Mouse (Mus musculus) heart, embryonic 10.5 days (tissue): ENCODE data around the gene Ambp. TPM values are rescaled to one million over a fixed set of nuclear protein-coding genes. Genes with fewer than 3 reads are reported as not detected.

Experiments
- DNase-seq: peaks from one replicate; pipeline ENCODE4 v3.0.0-alpha.2; 2017; ENCODE audit warnings: low spot score
- H3K27ac ChIP-seq: fragments of 300-500 bp; sonication (generic); 2 replicates; pipeline ENCODE4 v1.5.1; 2016; ENCODE audit warnings: mild to moderate bottlenecking
- H3K27me3 ChIP-seq: fragments of 300-500 bp; sonication (generic); 2 replicates; pipeline ENCODE4 v1.6.1; 2016; ENCODE audit warnings: mild to moderate bottlenecking; ENCODE audit not compliant: poor library complexity, insufficient read depth, severe bottlenecking
- H3K36me3 ChIP-seq: fragments of 300-500 bp; sonication (generic); 2 replicates; pipeline ENCODE4 v1.6.1; 2016; ENCODE audit warnings: mild to moderate bottlenecking, moderate library complexity
- H3K4me1 ChIP-seq: fragments of 300-500 bp; sonication (generic); 2 replicates; pipeline ENCODE4 v1.6.1; 2016; ENCODE audit warnings: mild to moderate bottlenecking
- H3K4me3 ChIP-seq: fragments of 300-500 bp; sonication (generic); 2 replicates; pipeline ENCODE4 v1.5.1; 2016; ENCODE audit warnings: mild to moderate bottlenecking, moderate library complexity
- H3K9me3 ChIP-seq: fragments of 300-500 bp; sonication (generic); 2 replicates; pipeline ENCODE4 v1.6.1; 2016; ENCODE audit warnings: mild to moderate bottlenecking, moderate library complexity
- WGBS: fragments of 180-500 bp; shearing (Covaris S2); methylation state at CpG from one replicate; pipeline ENCODE4 v1.1.7; 2016; 5-methylcytosine and 5-hydroxymethylcytosine counted together
- polyA plus RNA-seq: library from polyadenylated mRNA; unstranded; fragments of >200 nt; fragmentation: Nextera tagmentation; extraction: Ambion mirVana; gene quantifications from 2 replicates; pipeline ENCODE4 v1.2.1, GENCODE M21; 2016

Ambp gene
- 5.8 and 158 TPM in 2 replicates for polyA plus RNA-seq

DNA sequence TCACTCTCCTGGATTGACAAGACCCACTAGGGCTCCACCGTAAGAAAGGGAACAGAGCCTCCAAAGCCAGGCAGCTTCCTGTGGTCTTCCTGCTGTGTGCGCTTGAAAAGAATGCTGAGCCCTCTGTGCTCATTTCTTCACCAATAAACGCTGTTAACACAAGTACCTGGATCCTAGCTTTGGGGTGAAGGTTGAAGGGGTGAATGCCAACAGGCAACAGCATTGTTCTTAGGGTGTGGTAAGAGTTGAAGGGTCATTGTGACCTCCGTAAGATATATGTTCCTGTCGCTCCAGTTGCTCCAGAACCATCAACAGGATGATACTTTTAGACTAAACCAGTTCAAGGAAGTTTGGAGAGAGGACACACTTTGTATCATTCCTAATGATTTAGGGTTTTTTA is at the start of gene Ambp:
Gene Ambp, minus strand, starts transcription at position 101 of the 400 bp plus-strand sequence.
- H3K36me3 ChIP-seq, result no peaks in the 10 kb centered on the region
- no peak within 1 kb of the TSS for H3K27ac ChIP-seq
- H3K4me3 ChIP-seq, result no peak within 1 kb of the TSS
- peaks cover 16% of the 10 kb centered on the region for H3K27me3 ChIP-seq
- no peak for DNase-seq
- no peaks in the 10 kb centered on the region for H3K9me3 ChIP-seq
- 62% methylated on average over 5 of the region's 5 CpGs for whole genome bisulfite sequencing
- peaks cover 5% of the 10 kb centered on the region; the same call in 1 of the 2 replicates for H3K4me1 ChIP-seq

GRCm38 (mm10) chr4:63203874-63204273 is 49.3 kb upstream of the Ambp start:
- 85% methylated on average over 7 of the region's 7 CpGs for WGBS
- no peak for DNase-seq
- Histone ChIP-seq H3K27ac (no peak overlapping the region), H3K9me3 (no peaks in the 10 kb centered on the region), H3K27me3 (no peaks in the 10 kb centered on the region), H3K4me1 (peaks cover 28% of the 10 kb centered on the region), H3K36me3 (no peaks in the 10 kb centered on the region), H3K4me3 (no peak overlapping the region)

GRCm38 (mm10) chr4:63199366-63199765 is 44.8 kb upstream of the Ambp start:
- Histone ChIP-seq H3K27ac (no peak overlapping the region), H3K4me1 (no peaks in the 10 kb centered on the region), H3K27me3 (no peaks in the 10 kb centered on the region), H3K4me3 (no peak overlapping the region), H3K9me3 (no peaks in the 10 kb centered on the region), H3K36me3 (no peaks in the 10 kb centered on the region)
- no peak for DNase-seq
- 81% methylated on average over 5 of the region's 5 CpGs for WGBS

GRCm38 (mm10) chr4:63194366-63194765 is 39.8 kb upstream of the Ambp start:
- H3K4me1 ChIP-seq, result peaks cover 11% of the 10 kb centered on the region

DNA sequence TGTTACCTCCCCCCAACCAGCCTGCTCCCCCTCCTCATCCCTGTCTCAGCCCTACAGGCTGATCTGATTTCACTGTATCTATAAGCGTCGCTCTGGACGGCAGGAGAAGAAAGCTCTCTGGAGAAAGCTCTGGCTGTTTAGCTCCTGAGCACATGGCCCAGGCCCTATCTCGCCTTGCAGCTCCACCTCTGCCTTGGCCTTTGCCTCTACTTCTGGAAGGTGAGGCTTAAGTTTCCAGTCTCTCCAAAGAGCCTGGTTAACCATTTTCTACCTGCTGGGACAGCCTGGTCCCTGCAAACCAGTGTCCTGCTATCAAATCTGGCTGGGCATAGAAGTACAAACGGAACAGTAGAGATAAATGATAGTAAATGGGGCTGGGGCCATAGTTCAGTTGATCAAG is 37.0 kb upstream of the Ambp start:
- peak overlapping the region; percentile 16; the same call in 1 of the 2 replicates for H3K27ac ChIP-seq
- no peaks in the 10 kb centered on the region for H3K36me3 ChIP-seq
- no peaks in the 10 kb centered on the region for H3K9me3 ChIP-seq
- peaks cover 13% of the 10 kb centered on the region; the same call in 1 of the 2 replicates for H3K27me3 ChIP-seq
- WGBS, result 46% methylated on average over 5 of the region's 5 CpGs
- no peak for DNase-seq
- peaks cover 21% of the 10 kb centered on the region for H3K4me1 ChIP-seq
- no peak overlapping the region for H3K4me3 ChIP-seq

More at GRCm38 (mm10) chr4:63194366-63194765, 39.8 kb upstream of the Ambp start:
- Histone ChIP-seq H3K9me3 (no peaks in the 10 kb centered on the region), H3K27ac (no peak overlapping the region), H3K4me3 (no peak overlapping the region), H3K27me3 (no peaks in the 10 kb centered on the region; the same call in 1 of the 2 replicates), H3K36me3 (no peaks in the 10 kb centered on the region)
- DNase-seq, result no peak
- WGBS, result 78% methylated on average over 2 of the region's 2 CpGs

GRCm38 (mm10) chr4:63186281-63186870 is 31.8 kb upstream of the Ambp start:
- Histone ChIP-seq H3K4me3 (no peak overlapping the region), H3K27me3 (peaks cover 32% of the 10 kb centered on the region), H3K36me3 (no peaks in the 10 kb centered on the region), H3K9me3 (no peaks in the 10 kb centered on the region), H3K4me1 (peaks cover 29% of the 10 kb centered on the region), H3K27ac (peak overlapping the region; percentile 36)
- peak; percentile 80 for DNase-seq
- 54% methylated on average over 21 of the region's 21 CpGs for WGBS

DNA sequence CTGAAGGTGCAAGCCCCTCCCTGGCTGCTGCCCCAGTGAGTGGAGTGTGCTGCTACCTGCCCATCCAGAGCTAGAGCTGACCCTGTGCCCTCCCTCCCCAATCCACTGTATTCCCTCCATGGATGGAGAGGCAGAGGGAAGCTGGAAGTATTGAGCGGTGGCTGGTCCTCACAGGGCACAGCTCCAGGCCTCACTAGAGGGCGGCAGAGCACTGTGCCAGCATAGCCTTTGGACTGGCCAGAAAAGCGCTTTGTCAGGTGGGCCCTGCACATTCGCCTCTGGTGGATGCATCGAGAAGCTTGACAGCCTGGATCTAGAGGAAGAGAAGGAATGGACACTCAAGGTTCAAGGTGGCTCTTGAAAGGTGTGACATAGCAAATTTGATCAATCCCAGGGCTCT is 27.0 kb upstream of the Ambp start:
- H3K4me1 ChIP-seq, result peaks cover 13% of the 10 kb centered on the region
- H3K27me3 ChIP-seq, result peaks cover 24% of the 10 kb centered on the region
- no peaks in the 10 kb centered on the region for H3K9me3 ChIP-seq
- no peak overlapping the region for H3K27ac ChIP-seq
- no peaks in the 10 kb centered on the region for H3K36me3 ChIP-seq
- no peak overlapping the region for H3K4me3 ChIP-seq
- DNase-seq, result peak; percentile 84
- 8% methylated on average over 5 of the region's 5 CpGs for WGBS

GRCm38 (mm10) chr4:63171969-63172685 is 17.5 kb upstream of the Ambp start, which contains the start of gene Kif12:
Gene Kif12 (minus strand): TSS chr4:63172131.
- H3K4me1 ChIP-seq, result no peaks in the 10 kb centered on the region
- no peak for DNase-seq
- 67% methylated on average over 4 of the region's 4 CpGs for WGBS
- no peak within 1 kb of the TSS; the same call in 1 of the 2 replicates for H3K4me3 ChIP-seq
- H3K27ac ChIP-seq, result no peak within 1 kb of the TSS
- peaks cover 68% of the 10 kb centered on the region for H3K27me3 ChIP-seq
- H3K36me3 ChIP-seq, result no peaks in the 10 kb centered on the region
- no peaks in the 10 kb centered on the region for H3K9me3 ChIP-seq

DNA sequence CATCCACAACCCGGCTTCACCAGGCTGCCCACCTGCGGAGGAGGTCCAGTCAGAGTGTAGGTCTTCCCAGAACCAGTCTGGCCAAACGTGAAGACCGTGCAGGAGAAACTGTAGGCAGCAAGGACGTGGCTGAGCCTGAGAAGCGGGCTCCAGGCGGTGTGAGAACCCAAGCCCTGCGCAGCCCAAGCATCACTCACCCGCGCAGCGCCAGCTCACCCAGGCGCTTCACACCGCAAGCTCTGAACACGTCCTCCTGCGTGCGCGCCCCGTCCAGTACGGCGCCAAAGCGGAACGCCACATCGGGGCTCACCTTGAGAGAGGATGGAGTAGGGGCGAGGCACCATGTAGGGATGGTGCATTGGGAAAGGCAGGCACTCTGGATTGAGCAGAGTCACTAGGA is 16.5 kb upstream of the Ambp start:
- Histone ChIP-seq H3K36me3 (no peaks in the 10 kb centered on the region), H3K27me3 (peaks cover 76% of the 10 kb centered on the region), H3K9me3 (no peaks in the 10 kb centered on the region), H3K4me3 (no peak overlapping the region; the same call in 1 of the 2 replicates), H3K4me1 (no peaks in the 10 kb centered on the region), H3K27ac (no peak overlapping the region)
- DNase-seq, result no peak
- WGBS, result 40% methylated on average over 24 of the region's 24 CpGs

DNA sequence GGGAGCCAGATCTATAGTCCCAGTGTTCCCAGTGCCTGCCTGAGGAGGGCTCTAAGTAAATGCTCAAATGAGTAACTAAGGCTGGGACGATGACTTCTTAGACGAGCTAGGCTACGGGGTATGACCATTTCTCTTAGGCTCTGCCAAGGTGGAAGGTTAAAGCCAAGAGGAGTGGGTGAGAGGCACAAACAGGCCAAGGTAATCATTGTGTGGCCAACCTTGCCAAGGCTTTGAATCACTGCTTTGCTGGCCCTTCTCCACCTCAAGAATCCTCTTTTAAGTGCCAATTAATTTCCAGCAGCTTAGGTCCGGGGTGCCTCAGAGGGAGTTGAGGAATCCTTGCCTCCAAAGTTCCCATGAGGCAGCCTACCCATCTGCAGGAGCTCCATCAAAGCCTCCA is 15.5 kb upstream of the Ambp start:
- 78% methylated on average over 4 of the region's 4 CpGs for WGBS
- Histone ChIP-seq H3K4me1 (no peaks in the 10 kb centered on the region), H3K27ac (no peak overlapping the region), H3K4me3 (no peak overlapping the region), H3K27me3 (peaks cover 76% of the 10 kb centered on the region), H3K36me3 (no peaks in the 10 kb centered on the region), H3K9me3 (no peaks in the 10 kb centered on the region)
- DNase-seq, result no peak

DNA sequence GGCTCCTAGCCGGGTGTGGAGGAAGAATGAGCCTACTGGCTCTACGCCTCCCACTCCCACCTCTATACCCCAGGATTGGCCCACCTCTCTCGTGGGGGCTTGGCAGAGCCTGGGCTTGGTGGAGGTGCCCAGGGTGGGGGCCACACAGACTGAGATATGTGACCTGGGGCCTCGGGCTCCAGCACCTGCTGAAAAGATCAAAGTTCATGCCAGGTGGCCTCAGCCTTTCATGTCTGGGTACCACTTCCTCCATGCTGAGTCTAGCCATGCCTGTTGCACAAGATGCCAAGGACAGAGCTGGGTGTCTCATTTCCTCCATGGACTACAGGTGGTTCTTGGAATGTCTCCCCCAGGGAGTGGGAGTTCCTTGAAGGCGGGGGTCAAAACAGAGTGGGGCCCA is 11.7 kb upstream of the Ambp start:
- Histone ChIP-seq H3K4me3 (no peak overlapping the region), H3K9me3 (no peaks in the 10 kb centered on the region), H3K27me3 (peaks cover 49% of the 10 kb centered on the region), H3K36me3 (no peaks in the 10 kb centered on the region), H3K27ac (no peak overlapping the region), H3K4me1 (no peaks in the 10 kb centered on the region)
- 80% methylated on average over 5 of the region's 5 CpGs for WGBS
- no peak for DNase-seq

DNA sequence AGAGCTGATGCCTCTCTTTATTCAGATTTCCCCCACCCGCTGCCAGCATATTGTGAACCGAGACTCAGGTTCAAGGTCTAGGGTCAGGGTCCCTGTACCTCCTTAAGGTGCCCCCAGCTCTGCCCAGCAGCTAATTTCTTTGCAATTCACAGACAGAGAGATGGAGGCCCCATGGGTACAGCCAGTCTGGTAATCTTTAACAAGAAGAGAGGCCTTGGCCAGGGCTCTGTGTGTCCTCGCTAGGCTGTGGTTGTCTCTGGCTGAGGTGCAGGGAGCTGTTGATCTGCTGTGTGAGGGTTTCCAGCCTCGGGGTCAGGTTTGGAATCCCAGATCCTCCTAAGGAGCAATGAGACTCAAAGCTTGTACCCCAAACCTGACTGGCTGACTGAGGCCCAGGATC is 11.0 kb upstream of the Ambp start:
- Histone ChIP-seq H3K27ac (no peak overlapping the region), H3K4me3 (no peak overlapping the region), H3K9me3 (no peaks in the 10 kb centered on the region), H3K27me3 (peaks cover 42% of the 10 kb centered on the region), H3K4me1 (peaks cover 1% of the 10 kb centered on the region; the same call in 1 of the 2 replicates), H3K36me3 (no peaks in the 10 kb centered on the region)
- WGBS, result 86% methylated on average over 4 of the region's 4 CpGs
- no peak for DNase-seq

GRCm38 (mm10) chr4:63158961-63159592 is 4.5 kb upstream of the Ambp start:
- Histone ChIP-seq H3K27ac (peak overlapping the region; percentile 39; the same call in 1 of the 2 replicates), H3K4me1 (peaks cover 11% of the 10 kb centered on the region), H3K27me3 (peaks cover 10% of the 10 kb centered on the region), H3K9me3 (no peaks in the 10 kb centered on the region), H3K4me3 (no peak overlapping the region), H3K36me3 (no peaks in the 10 kb centered on the region)
- 23% methylated on average over 5 of the region's 5 CpGs for WGBS
- DNase-seq, result peak; percentile 89
